Mouse (Mus musculus) right cerebral cortex, postnatal 4 days (tissue): ENCODE measurements around the gene Txk.

Source experiments
- DNase-seq: peaks from one replicate; pipeline ENCODE4 v3.0.0-alpha.2; 2022

Txk gene

DNA sequence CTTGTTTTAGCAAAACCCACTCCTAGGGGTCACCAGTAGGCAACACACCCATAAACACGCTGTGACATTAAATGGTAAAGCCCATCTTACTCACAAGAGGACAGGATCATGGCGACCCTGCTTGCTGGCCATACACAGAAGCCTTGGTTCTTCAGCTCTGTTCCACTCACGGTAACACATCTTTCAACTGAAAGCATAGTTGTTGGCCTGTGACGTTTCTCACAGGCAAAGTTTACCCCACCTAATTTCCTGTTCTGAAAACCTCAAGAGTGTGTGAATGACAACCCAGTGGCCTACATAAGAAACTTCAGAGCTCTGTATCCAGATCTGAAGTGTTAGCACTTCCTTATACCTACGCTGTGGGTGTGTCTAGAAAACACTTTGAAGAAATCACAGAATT, at the start of gene Txk:
Gene Txk, minus strand, starts transcription at position 193 of the 400 bp plus-strand sequence.
- no peak for DNase-seq

GRCm38 (mm10) chr5:72798563-72798962, 46.0 kb upstream of the Txk start:
- DNase-seq: no peak

DNA sequence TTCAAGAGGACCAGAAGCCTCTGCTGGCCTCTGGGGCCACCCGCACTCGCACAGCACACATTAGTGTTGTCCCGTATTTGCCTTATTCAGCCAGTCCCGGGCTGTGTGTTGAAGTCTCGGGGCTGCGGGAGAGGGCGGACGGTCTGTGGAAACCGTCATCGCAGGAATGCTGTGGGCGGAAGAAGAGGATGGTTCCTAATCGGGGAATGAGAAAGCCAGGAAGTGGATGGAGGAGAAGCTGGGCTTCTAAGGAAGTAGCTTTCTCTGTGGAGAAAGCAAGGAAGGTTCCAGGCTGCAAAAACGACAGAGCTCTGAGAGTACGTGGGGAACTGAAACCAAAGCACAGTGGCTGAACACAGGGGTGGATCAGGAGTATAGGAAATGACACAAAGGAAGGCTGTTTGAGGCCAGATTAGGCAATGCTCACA, 43.6 kb upstream of the Txk start:
- no peak for DNase-seq

DNA sequence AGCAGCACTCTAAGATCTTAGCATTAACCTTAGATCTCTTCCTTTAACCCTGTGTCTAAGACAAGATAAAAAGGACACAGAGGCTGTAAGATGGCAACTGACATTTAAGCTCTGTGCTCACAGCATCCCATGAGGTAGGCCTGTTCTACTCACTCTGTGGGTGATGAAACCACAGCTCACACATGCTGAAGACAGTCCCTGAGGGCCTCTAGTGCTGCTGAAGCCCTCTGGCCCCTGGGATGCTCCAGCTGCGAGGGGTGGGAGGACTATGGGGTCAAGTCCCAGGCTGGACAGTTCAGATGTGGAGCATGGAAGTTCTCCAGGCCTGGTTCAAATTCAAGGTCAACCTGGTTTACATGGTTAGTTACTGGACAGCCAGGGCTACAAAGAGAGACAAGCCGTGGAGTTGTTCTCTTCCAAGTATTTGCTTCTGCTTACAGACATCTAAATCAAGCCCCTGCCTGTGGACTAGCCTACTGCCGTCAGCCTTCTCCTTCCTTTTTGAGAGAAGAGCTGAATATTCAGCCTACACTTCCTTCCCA, 40.8 kb upstream of the Txk start:
- no peak for DNase-seq

DNA sequence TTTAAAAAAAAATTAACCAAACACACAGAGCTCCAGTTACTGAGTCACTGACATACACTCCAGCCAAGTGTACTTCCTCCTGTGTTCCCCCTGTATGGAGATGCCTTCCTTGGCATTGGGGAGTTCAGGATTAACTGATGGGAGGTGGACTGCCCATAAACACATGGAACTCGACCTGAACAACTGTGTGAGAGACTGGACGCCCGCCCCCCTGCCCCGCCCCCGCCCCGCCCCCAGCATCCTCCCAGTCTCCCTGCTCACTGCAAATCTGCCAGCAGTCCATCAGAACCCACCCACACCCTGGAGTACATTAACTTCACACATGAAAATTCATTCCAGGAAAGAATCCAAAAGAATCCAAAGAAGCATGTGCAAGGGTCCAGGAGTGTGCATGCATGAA, 39.2 kb upstream of the Txk start:
- no peak for DNase-seq

- DNase-seq: no peak
Measured at GRCm38 (mm10) chr5:72791386-72791785, 38.8 kb upstream of the Txk start.

GRCm38 (mm10) chr5:72785451-72785850, 32.9 kb upstream of the Txk start:
- DNase-seq: no peak

DNA sequence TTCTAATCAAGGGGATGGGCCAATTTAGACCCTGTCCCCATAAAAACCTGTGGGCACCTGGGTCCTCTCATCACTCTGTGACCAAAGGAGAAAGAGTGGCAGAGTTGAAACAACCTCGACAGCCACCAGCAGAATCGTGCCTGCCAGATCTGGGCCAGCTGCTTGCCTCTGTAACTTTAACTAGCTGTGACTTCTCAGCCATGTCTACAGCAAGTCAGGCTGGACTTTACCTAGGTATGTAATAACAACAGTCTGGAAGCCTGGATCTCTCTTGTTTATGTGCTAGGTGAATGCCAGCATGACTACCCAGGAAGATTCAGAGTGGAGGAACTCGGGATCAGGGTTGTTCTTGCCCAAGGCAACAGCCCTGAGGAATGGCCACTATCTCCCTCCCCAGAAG, 32.1 kb upstream of the Txk start:
- DNase-seq: no peak

- DNase-seq: no peak
Measured at GRCm38 (mm10) chr5:72783957-72784356, 31.4 kb upstream of the Txk start.

DNA sequence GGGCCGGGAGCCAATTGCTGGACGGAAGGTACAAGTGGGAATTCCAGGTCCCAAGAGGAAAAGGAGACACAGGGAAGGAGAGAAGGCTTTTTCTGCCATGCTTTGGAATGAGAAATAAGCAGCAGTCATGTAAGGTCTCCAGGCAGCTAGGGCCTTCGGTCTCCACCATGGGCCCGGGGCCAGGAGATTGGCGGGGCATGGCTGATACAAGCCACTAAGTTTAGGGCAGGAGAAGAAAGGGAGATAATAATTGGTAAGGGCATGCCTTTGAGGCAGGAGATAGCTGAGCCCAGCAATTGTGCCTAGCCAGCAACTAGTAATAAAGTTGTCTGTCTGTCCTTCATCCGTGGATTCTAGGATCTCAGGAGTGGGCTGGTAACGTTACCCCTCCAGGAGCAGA, 30.5 kb upstream of the Txk start:
- DNase-seq: no peak

DNA sequence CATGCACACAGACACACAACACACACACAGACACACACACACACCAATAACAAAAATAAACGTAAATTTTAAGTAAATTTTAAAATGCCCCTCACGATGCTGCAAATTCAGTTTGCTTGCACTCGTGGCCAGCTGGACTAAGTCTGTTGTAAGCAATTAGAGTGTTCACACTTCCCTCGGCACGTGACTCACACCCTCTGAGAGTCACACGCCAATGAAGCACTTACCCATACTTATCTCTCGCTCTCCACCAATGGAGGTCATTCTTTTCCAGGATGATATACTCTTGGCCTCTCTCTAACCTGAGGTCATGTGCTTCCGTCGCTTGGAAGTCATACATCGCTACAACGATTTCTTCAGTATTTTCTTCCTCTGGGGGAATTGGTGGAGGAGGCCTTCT, 29.2 kb upstream of the Txk start:
- DNase-seq: no peak

DNA sequence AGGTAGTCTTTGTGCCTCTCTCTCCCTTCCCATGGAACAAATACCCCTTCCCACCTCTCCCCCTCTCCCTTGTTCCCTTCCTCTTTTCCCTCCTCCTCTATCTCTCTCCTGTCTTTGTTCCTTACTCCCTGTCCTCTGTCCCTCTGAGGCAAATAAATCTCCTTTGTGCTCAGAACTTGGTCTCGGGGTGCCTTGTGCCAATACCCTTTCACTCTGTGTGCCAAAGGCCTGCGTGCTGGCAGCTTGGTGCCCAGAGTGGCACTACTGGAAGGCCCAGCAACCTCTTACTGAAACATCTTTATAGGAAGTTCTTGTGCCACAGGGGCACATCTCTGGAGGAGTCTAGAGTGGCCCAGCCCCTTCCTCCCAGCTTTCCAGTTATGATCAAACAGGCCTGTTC, 24.0 kb upstream of the Txk start:
- no peak for DNase-seq

DNA sequence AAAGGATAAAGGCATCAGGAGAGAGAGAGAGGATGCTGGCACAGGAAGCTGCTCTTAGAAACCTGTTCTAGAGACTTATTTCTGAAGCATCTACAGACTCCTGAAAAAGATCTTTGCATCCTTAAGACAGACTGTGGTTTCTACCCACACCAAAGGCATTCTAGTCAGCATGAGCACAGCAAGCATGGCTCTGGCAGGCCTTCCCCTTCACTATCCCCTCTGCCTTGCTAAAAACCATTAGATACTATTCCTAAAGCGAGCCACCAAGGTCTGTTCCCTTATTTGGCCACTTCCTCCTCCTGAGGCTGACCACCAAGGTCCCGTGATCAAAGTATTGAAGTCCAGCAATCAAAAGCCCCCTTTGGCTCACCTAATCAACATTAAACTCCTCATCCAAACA, 23.6 kb upstream of the Txk start:
- DNase-seq: no peak

GRCm38 (mm10) chr5:72769841-72770240, 17.3 kb upstream of the Txk start:
- DNase-seq: no peak

DNA sequence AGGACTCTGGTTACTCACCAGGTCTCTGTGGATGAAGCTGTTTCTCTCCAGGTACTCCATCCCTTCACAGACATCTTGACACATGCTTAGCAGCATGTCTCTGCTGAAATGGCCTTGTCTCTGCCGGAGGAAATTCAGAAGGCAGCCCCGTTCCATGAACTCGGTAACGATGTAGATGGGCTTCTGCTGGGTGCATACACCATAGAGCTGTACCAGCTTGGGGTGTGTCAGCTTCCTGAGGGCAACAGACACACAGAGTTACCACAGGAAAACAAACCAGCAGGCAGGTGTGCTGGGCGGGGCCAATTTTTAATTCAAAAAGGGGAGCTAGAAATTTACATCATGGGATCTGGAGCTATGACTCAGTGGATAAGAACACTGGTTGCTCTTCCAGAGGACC, 11.0 kb upstream of the Txk start:
- DNase-seq: no peak

DNA sequence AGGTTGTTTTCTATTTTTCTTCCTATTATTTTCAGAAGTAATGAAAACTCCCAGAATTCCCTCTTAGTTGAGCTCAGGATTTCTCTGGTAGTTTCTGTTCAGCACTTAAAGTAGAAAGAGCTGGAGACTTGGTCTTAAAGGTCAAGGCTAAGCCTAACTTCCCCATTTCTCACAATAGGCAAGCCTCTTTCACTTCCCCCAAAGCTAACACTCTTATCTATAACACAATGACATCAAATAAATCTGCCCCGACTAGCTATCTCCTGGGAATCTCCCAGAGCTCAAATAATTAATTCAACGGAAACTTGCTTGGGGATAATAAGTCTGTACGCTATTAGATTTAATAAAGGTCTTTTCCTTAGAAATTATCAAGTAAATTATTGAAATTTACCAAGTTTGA, 10.4 kb upstream of the Txk start:
- DNase-seq: no peak

GRCm38 (mm10) chr5:72761758-72762157, 9.2 kb upstream of the Txk start:
- DNase-seq: no peak

DNA sequence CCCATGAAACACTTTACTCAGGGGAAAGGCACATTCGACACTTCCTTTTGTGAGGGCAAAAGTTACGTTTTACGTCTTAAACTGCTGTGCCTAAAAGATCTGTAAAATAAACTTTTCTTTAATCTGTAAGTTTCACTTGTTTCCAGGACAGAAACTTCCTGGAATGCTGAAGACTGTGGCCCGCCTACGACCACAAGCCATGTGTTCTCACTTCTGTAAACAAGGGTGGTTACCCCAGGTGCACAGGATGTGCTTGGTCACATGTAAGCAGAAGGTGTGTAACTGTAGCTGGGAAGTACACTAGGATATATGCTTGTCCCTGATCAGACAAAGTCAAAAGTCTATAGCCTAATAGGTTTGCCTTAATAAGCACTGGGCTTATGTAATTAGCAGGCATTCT, 8.7 kb upstream of the Txk start:
- DNase-seq: no peak

- DNase-seq: no peak
Measured at GRCm38 (mm10) chr5:72758925-72759924, 6.6 kb upstream of the Txk start.

GRCm38 (mm10) chr5:72757155-72757773, 4.7 kb upstream of the Txk start:
- DNase-seq: no peak

GRCm38 (mm10) chr5:72755941-72756340, 3.4 kb upstream of the Txk start:
- peak; percentile 38 for DNase-seq

DNA sequence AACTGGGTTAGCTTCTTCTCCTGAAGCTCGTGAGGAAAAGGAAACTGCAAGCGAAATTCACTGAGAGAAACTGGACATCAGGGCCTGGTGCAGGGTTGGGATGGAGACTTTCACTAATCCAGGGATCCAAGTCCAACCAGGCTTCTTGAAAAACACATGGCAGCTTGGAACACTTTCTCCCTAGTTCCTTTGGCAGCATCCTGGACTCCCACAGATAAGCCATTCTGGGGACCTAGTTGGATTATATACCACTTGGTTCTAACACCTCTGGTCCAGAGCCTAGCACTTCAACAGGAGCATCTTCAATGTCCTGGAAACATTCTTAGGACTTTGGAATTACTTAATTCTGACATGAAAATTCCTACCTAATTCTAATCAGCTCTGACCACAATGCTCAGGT, 2.5 kb upstream of the Txk start:
- no peak for DNase-seq

- DNase-seq: no peak
Measured at GRCm38 (mm10) chr5:72751056-72751758, 1.4 kb downstream of the Txk start.
